Mouse (Mus musculus): ENCODE results near the gene Slc40a1. TPM values are rescaled to one million over a fixed set of nuclear protein-coding genes. Genes with fewer than 3 reads are reported as not detected.
A peak's percentile ranks its signal among the peaks of the same experiment; 100 is the strongest.

The Slc40a1 gene
- polyA plus RNA-seq, 1 experiment, result 7.4 TPM

- peak overlapping the region; percentile 81 for H3K27ac ChIP-seq (replicated peaks; ENCODE audit: low read depth, low read length)
- H3K4me1 ChIP-seq (ENCODE audit: control insufficient read depth, insufficient read depth, insufficient read length, low read length), result peaks cover 7% of the 10 kb centered on the region
- no peak overlapping the region for H3K4me3 ChIP-seq (ENCODE audit: insufficient read depth, low read depth, low read length)
Observed at GRCm38 (mm10) chr1:45868479-45869137, 57.7 kb downstream of the Slc40a1 start.

DNA sequence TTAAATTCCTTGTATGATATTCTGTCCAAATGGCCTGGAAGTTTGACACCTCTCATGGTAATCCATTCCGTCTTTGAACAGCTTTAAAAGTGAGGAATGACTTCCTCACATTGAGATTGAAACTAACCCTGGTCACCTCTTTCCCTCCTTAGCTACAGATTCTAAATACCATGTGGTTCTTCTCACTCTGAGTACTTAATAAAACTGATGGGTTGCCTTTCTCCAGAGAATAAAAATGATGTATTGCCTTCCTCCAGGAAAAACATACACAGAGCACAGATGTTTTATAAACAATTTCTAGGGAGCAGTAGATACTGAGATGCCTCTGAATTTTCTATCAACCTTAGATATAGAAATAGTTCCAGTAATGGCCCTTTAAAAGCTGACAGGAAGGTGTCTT, 58.3 kb downstream of the Slc40a1 start:
- no peak overlapping the region for H3K4me3 ChIP-seq (ENCODE audit: insufficient read depth, low read depth, low read length)
- H3K27ac ChIP-seq (replicated peaks; ENCODE audit: low read depth, low read length), result no peak overlapping the region; the same call in 1 of the 2 replicates
- H3K4me1 ChIP-seq (ENCODE audit: control insufficient read depth, insufficient read depth, insufficient read length, low read length), result peaks cover 7% of the 10 kb centered on the region

- Histone ChIP-seq H3K4me3 (ENCODE audit: insufficient read depth, low read depth, low read length) (no peak overlapping the region), H3K27ac (replicated peaks; ENCODE audit: low read depth, low read length) (peak overlapping the region; percentile 47), H3K4me1 (ENCODE audit: control insufficient read depth, insufficient read depth, insufficient read length, low read length) (peaks cover 7% of the 10 kb centered on the region)
Observed at GRCm38 (mm10) chr1:45866288-45867018, 59.9 kb downstream of the Slc40a1 start.

- Histone ChIP-seq H3K4me3 (ENCODE audit: insufficient read depth, low read depth, low read length) (no peak overlapping the region), H3K4me1 (ENCODE audit: control insufficient read depth, insufficient read depth, insufficient read length, low read length) (peaks cover 9% of the 10 kb centered on the region), H3K27ac (replicated peaks; ENCODE audit: low read depth, low read length) (peak overlapping the region; percentile 71)
Observed at GRCm38 (mm10) chr1:45865727-45866126, 60.6 kb downstream of the Slc40a1 start.

DNA sequence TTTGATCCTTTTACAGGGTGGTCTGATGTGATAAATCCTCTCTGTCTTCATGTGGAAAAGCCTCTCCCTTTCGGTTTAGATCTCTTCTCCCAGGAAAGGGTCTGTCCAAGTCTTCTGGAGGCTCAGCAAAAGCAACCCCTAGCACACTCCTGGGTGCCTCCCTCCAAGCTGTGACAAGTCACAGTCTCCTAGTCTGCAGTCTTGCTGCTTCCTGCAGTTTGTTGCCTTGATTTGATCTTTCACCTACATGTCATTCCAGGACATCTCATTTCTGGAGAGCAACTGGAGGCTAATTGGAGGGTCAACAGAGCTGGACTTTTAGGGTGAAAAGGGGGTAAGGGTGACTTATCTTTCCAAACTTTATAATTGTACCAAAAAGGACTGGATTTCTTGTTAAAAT, 61.0 kb downstream of the Slc40a1 start:
- Histone ChIP-seq H3K4me3 (ENCODE audit: insufficient read depth, low read depth, low read length) (no peak overlapping the region), H3K4me1 (ENCODE audit: control insufficient read depth, insufficient read depth, insufficient read length, low read length) (peaks cover 9% of the 10 kb centered on the region), H3K27ac (replicated peaks; ENCODE audit: low read depth, low read length) (peak overlapping the region; percentile 71)

GRCm38 (mm10) chr1:45864564-45865014, 61.7 kb downstream of the Slc40a1 start:
- Histone ChIP-seq H3K27ac (replicated peaks; ENCODE audit: low read depth, low read length) (peak overlapping the region; percentile 93), H3K4me3 (ENCODE audit: insufficient read depth, low read depth, low read length) (no peak overlapping the region)

GRCm38 (mm10) chr1:45863641-45864040, 62.7 kb downstream of the Slc40a1 start:
- Histone ChIP-seq H3K4me3 (ENCODE audit: insufficient read depth, low read depth, low read length) (no peak overlapping the region), H3K4me1 (ENCODE audit: control insufficient read depth, insufficient read depth, insufficient read length, low read length) (peaks cover 10% of the 10 kb centered on the region), H3K27ac (replicated peaks; ENCODE audit: low read depth, low read length) (no peak overlapping the region)

More at GRCm38 (mm10) chr1:45864564-45865014, 61.7 kb downstream of the Slc40a1 start:
- H3K4me1 ChIP-seq (ENCODE audit: control insufficient read depth, insufficient read depth, insufficient read length, low read length), result peaks cover 12% of the 10 kb centered on the region

DNA sequence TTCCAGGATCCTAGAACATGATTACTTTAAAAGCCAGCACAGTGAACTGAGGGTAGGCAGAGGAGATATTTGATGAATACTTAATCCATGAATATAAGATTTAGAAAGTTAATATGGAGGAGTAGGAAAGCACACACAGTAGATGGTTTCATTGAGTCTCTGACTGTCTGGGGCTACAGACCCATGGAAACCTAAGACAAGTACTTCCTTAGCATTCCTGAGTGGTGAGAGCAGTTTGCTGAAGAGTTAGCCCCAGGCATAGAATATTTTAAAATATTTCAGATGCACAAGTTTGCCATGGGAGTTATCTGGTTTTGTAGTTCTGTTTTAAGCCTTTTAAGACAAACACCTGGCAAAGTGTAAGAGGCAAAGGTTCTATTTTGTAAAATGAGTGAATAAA, 65.2 kb downstream of the Slc40a1 start:
- Histone ChIP-seq H3K4me1 (ENCODE audit: control insufficient read depth, insufficient read depth, insufficient read length, low read length) (peaks cover 7% of the 10 kb centered on the region), H3K27ac (replicated peaks; ENCODE audit: low read depth, low read length) (no peak overlapping the region)

GRCm38 (mm10) chr1:45860349-45860748, 66.0 kb downstream of the Slc40a1 start:
- H3K27ac ChIP-seq (replicated peaks; ENCODE audit: low read depth, low read length), result peak overlapping the region; percentile 38
- peaks cover 5% of the 10 kb centered on the region for H3K4me1 ChIP-seq (ENCODE audit: control insufficient read depth, insufficient read depth, insufficient read length, low read length)
- H3K4me3 ChIP-seq (ENCODE audit: insufficient read depth, low read depth, low read length), result no peak overlapping the region

More for the DNA sequence above, 65.2 kb downstream of the Slc40a1 start:
- H3K4me3 ChIP-seq (ENCODE audit: insufficient read depth, low read depth, low read length), result no peak overlapping the region

Other genes starting within 250 kb of the Slc40a1 start
- gene Wdr75, start 131.4 kb downstream of the Slc40a1 start, polyA plus RNA-seq (2012; ENCODE audit: insufficient read depth, insufficient read length, missing spikeins), result 27.0 and 35.9 TPM in 2 replicates
- not detected in 2 replicates for gene Gm5269, start 36.2 kb downstream of the Slc40a1 start, polyA plus RNA-seq (2012; ENCODE audit: insufficient read depth, insufficient read length, missing spikeins)
- 0.63 and 0.83 TPM in 2 replicates for gene Dnah7b, start 139.8 kb upstream of the Slc40a1 start, polyA plus RNA-seq (2012; ENCODE audit: insufficient read depth, insufficient read length, missing spikeins)